Mouse (Mus musculus): Measurements from ENCODE around the gene Ppp4r1.

Ppp4r1 gene

DNA sequence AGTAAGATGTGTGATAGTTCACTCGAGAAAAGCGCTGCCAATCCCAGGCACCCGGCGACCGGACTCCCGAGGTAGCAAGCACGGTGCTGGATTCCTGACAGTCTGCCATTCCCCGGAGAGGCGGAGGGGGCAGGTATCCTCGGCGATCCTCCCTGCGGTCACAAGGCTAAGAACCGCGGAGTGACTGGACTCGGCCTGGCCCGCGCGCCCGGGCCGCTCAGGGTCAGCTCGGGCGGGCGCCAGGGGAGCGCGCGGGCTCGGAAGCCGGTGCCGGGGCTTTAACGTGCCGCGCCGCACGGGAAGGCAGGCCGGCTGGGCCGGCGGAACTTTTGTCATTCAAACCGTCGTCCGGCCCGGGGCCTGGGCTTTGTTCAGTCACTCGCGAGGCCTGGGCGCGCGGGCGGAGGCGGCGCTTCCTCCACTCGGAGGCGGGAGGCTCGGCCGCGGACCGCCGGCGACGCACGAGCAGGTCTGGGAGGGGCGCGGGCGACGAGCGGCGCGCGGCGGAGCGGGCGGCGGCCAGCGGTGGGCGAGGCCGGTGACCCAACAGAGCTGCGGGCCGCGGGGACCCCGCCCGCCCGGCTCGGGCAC, at the start of gene Ppp4r1:
Gene Ppp4r1, plus strand, starts transcription at position 23 of the 591 bp plus-strand sequence.
- peak; percentile 90 for DNase-seq

DNA sequence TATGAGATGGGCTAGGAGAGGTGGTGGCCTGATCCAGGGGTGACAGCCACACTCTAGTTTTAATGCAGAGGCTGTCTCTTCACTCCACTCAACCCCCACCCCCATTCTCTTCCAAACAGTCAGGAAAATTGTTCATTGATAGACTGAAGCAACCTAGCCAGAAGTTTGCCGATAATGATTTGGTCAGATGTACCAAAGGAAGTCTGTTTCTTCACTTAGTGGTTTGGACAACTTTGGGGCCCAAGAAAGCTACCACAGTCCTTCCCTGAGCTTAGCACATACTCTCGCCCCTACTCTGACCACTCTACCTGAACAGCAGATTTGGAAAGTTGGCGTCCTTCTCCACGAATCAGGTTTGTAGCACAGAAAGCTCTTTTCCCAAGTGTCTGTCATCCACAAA, 49.7 kb upstream of the Ppp4r1 start:
- DNase-seq = no peak

- DNase-seq = no peak
Measured at GRCm38 (mm10) chr17:65735088-65735487, 47.3 kb upstream of the Ppp4r1 start.

- no peak for DNase-seq
Measured at GRCm38 (mm10) chr17:65737175-65737574, 45.2 kb upstream of the Ppp4r1 start.

GRCm38 (mm10) chr17:65737622-65738021, 44.8 kb upstream of the Ppp4r1 start:
- DNase-seq = no peak

GRCm38 (mm10) chr17:65739874-65740725, 42.3 kb upstream of the Ppp4r1 start:
- no peak for DNase-seq

GRCm38 (mm10) chr17:65741565-65741964, 40.8 kb upstream of the Ppp4r1 start:
- no peak for DNase-seq

DNA sequence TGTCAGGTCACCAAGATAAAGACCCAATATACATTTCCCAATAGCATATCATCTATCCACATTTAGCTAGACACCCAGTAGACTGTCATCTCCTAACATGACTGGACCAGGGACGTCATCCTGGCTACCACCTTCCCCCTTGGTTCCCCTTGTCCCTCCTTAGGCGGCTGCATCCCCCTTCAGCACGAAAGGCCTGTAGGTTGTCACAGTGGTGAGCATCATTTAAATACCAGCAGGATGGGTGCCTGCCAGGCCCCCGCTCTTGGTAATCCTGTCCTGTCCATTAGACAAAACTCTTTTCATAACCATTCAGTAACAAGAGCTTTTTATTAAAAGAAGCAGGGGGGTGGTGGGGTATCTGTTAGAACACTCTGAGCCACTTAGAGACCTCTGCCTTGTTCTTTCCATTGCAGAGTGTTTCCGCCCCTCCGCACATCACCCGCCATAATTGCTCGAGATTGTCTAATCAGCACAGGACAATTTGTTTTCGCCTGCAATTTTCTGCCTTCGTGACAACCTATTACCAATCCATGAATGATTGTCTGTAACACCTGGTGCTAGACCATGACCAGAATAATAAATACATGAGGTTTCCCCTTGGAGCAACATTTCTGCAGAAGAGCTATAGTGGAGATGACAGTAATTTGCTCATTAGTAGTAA, 40.0 kb upstream of the Ppp4r1 start:
- DNase-seq = no peak

GRCm38 (mm10) chr17:65742969-65743368, 39.4 kb upstream of the Ppp4r1 start:
- DNase-seq = no peak

GRCm38 (mm10) chr17:65743664-65744330, 38.6 kb upstream of the Ppp4r1 start:
- no peak for DNase-seq

- DNase-seq = no peak
Measured at GRCm38 (mm10) chr17:65746314-65746713, 36.1 kb upstream of the Ppp4r1 start.

- no peak for DNase-seq
Measured at GRCm38 (mm10) chr17:65748997-65749396, 33.4 kb upstream of the Ppp4r1 start.

- DNase-seq = no peak
Measured at GRCm38 (mm10) chr17:65749803-65750202, 32.6 kb upstream of the Ppp4r1 start.

DNA sequence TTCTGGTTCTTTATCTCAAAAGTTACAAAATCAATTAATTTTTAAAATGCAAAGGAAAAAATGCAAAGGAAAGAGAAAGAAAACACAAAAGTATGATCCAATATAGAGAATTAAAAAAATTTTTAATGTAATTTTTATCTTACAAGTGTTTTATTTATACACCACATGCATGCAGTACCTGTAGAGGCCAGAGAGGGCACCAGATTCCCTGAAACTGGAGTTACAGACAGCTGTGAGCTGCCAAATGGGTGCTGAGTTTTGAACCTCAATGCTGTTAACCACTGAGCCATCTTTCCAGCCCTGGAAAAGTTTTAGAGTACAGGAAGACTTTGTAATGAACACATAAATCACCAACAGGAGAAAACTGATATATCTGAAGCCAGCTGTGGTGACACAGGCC, 32.1 kb upstream of the Ppp4r1 start:
- no peak for DNase-seq

- DNase-seq = no peak
Measured at GRCm38 (mm10) chr17:65753130-65753529, 29.2 kb upstream of the Ppp4r1 start.

DNA sequence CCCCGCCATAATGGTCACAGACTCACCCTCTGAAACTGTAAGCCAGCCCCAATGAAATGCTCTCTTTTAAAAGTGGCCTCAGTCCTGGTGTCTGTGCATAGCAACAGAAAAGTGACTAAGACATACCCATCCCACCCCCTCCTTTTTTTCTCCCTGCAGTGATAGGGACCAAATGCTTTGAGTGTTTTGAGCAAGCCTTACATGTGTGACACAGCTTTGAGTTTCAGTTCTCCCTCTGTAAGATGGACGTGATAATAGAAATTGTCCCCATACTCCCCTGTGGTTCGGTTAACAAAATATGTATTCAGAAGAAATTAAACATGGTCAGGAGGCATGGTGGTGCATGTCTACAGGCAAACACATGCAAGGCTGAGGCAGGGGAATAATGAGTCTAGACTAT, 26.5 kb upstream of the Ppp4r1 start:
- no peak for DNase-seq

DNA sequence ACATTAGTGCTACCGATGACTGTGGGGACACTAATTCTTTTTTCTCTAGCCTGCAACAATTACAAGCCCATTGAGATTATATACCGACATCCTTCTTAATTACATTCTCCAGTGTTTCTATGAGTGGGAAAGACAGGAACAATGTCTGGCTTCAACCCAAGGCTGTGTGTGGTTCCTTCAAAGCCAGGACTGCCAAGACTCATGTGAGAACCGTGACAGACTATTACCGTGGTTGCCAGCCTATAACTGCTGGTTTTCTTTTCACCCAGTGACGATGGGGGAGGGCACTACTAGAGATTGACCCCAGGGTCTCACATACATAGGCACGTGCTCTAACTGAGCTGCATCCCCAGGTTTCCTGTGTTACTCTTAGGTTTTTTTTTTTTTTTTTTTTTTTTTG, 25.2 kb upstream of the Ppp4r1 start:
- no peak for DNase-seq

DNA sequence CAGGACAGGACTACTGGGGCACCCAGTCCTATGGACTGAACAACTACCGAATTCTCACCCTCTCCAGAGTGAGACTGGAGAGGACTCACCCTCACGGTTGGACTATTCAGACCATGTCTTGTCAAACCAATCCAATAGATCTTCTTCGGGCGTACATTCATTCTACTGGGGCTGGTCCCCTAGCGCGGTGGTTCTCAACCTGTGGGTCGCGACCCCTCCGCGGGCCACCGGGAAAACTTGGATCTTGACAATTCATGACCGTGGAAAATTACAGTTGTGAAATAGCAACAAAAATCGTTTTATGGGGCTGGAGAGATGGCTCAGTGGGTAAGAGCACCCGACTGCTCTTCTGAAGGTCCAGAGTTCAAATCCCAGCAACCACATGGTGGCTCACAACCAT, 19.2 kb upstream of the Ppp4r1 start:
- DNase-seq = no peak

DNA sequence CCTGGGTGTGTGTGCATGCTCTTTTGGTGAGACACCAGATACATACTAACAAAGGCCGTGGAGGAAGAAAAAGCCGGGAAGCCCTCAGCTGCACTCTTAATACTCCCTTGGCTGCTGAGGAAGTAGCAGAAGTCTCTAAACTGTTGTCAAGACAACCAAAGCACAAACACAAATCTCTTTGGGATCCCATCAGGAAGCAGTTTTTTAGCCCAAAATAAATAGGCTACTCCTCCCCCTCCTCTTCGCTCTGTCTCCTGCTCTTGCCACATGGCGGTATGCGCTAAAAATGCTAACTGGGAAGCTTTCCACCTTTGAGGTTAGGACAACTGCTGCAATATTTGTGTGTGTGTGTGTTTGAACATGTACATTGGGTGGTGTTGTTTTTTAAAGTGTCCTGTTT, 13.9 kb upstream of the Ppp4r1 start:
- no peak for DNase-seq

- no peak for DNase-seq
Measured at GRCm38 (mm10) chr17:65770982-65771915, 11.1 kb upstream of the Ppp4r1 start.

DNA sequence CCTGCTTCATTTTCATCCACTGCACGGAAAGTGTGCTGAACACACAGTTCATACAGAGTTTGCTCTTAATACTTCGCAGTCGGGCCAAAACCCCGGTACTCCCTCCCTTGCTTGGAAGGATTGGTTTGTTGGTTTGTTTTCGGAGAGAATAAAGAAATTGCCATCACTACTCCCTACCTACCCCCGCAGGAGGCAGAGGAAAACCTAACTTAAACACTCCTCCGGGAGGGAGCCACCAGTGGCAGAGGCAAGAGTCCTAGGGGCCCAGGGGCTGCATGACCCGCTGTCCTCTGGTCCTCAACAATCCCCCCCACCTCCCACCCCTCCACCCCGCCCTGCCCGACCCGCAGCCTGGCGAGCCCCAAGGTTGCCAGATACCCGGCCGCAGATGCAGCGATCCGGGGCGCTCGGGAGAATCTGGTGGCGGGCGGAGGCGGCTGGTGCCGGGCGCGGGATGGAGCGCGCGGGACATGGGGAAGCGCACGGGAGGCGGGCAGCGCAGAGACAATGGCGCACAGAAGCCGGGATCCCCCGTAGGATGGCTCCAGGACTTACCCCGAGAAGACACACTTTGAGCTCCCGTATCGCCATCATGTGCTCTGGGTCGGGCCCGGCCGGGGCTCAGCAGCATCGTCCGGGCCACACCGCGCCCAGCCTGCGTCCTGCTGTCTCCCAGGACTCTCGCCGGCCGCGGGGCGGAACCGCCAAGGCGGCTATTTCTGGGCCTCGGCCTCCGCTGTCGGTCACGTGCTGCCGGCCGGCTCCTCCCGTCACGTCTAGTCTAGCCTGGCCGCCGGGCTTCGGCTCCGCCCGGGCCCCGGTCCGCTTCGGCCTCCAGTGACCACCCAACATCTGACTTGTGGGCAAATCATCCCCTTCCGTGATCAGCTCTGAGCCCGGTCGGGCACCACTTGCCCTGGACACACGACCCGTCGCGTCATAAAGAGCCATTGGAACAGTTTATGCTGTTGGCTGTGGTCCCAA, 10.1 kb upstream of the Ppp4r1 start, which contains the start of gene Rab31:
Gene Rab31, minus strand, starts transcription at position 802 of the 984 bp plus-strand sequence.
- DNase-seq = peak; percentile 89

Measured in kidney, adult 18-20 months (tissue).